Mouse (Mus musculus) hindbrain, embryonic 13.5 days (tissue): ENCODE measurements around the gene Lsamp. TPM values are rescaled to one million over a fixed set of nuclear protein-coding genes. Genes with fewer than 3 reads are reported as not detected.
"Not testable (repeated sequence)": the region's sequence is repeated elsewhere in the genome, so short reads cannot be mapped to it uniquely, and the experiment has no call there.

Experiments used
- ATAC-seq: fragments of 200-750 bp; cut with Nextera tagmentation; 2 replicates; pipeline ENCODE4 v1.8.0; 2017; ENCODE audit warnings: moderate TSS enrichment; ENCODE audit not compliant: low FRiP score
- H3K27ac ChIP-seq: fragments of 300-500 bp; sonication (generic); 2 replicates; pipeline ENCODE4 v1.5.1; 2015; ENCODE audit warnings: inconsistent platforms, mild to moderate bottlenecking, moderate library complexity
- H3K27me3 ChIP-seq: fragments of 300-500 bp; sonication (generic); 2 replicates; pipeline ENCODE4 v1.6.1; 2015; ENCODE audit warnings: mild to moderate bottlenecking, inconsistent platforms
- H3K36me3 ChIP-seq: fragments of 300-500 bp; sonication (generic); 2 replicates; pipeline ENCODE4 v1.6.1; 2015; ENCODE audit warnings: mild to moderate bottlenecking, inconsistent platforms
- H3K4me1 ChIP-seq: fragments of 300-500 bp; sonication (generic); replicated peaks from 2 replicates; pipeline ENCODE4 v1.6.1; 2015; ENCODE audit warnings: inconsistent platforms
- H3K4me2 ChIP-seq: fragments of 300-500 bp; sonication (generic); 2 replicates; pipeline ENCODE4 v1.6.1; 2015; ENCODE audit warnings: inconsistent platforms, mild to moderate bottlenecking, moderate library complexity
- H3K4me3 ChIP-seq: fragments of 300-500 bp; sonication (generic); 2 replicates; pipeline ENCODE4 v1.5.1; 2015; ENCODE audit warnings: mild to moderate bottlenecking, inconsistent platforms
- H3K9ac ChIP-seq: fragments of 300-500 bp; sonication (generic); 2 replicates; pipeline ENCODE4 v1.6.1; 2015; ENCODE audit warnings: mild to moderate bottlenecking, inconsistent platforms
- H3K9me3 ChIP-seq: fragments of 300-500 bp; sonication (generic); 2 replicates; pipeline ENCODE4 v1.6.1; 2016; ENCODE audit warnings: inconsistent platforms
- WGBS: fragments of 180-500 bp; shearing (Covaris S2); methylation state at CpG from one replicate; pipeline ENCODE4 v1.1.7; 2015; 5-methylcytosine and 5-hydroxymethylcytosine counted together
- polyA plus RNA-seq: library from polyadenylated mRNA; unstranded; fragments of >200 nt; fragmentation: Nextera tagmentation; extraction: Ambion mirVana; gene quantifications from 2 replicates; pipeline ENCODE4 v1.2.1, GENCODE M21; 2015

The Lsamp gene
- polyA plus RNA-seq, 1 experiment from 2014 or later, result 59.0 TPM

GRCm38 (mm10) chr16:40549663-40550062 lies 565.5 kb downstream of the Lsamp start:
- 87% methylated on average over 4 of the region's 4 CpGs for WGBS
- H3K27ac ChIP-seq, result no peak overlapping the region
- H3K9me3 ChIP-seq, result no peaks in the 10 kb centered on the region
- ATAC-seq, result no peak
- H3K36me3 ChIP-seq, result no peaks in the 10 kb centered on the region
- H3K4me3 ChIP-seq, result no peak overlapping the region
- no peak overlapping the region for H3K4me2 ChIP-seq
- no peaks in the 10 kb centered on the region for H3K27me3 ChIP-seq
- no peak overlapping the region for H3K9ac ChIP-seq
- 0 out of 2 replicates have a peak, but pooled peaks cover 6% of the 10 kb centered on the region for H3K4me1 ChIP-seq

GRCm38 (mm10) chr16:40555608-40556007 lies 571.4 kb downstream of the Lsamp start:
- Histone ChIP-seq H3K4me2 (no peak overlapping the region), H3K9ac (no peak overlapping the region), H3K27ac (no peak overlapping the region), H3K4me3 (no peak overlapping the region), H3K4me1 (peaks cover 17% of the 10 kb centered on the region), H3K9me3 (no peaks in the 10 kb centered on the region), H3K36me3 (no peaks in the 10 kb centered on the region), H3K27me3 (no peaks in the 10 kb centered on the region)
- ATAC-seq, result no peak
- 91% methylated on average over 1 of the region's 1 CpGs for WGBS

GRCm38 (mm10) chr16:40557680-40558249 lies 573.6 kb downstream of the Lsamp start:
- no peak overlapping the region for H3K9ac ChIP-seq
- ATAC-seq, result 0 out of 2 replicates have a peak, but pooled peaks have one; percentile 46
- H3K27me3 ChIP-seq, result no peaks in the 10 kb centered on the region
- WGBS, result 67% methylated on average over 5 of the region's 5 CpGs
- peaks cover 15% of the 10 kb centered on the region for H3K4me1 ChIP-seq
- no peaks in the 10 kb centered on the region for H3K36me3 ChIP-seq
- H3K27ac ChIP-seq, result no peak overlapping the region
- H3K9me3 ChIP-seq, result no peaks in the 10 kb centered on the region
- no peak overlapping the region for H3K4me2 ChIP-seq
- H3K4me3 ChIP-seq, result no peak overlapping the region

GRCm38 (mm10) chr16:40567431-40567941 lies 583.3 kb downstream of the Lsamp start:
- no peak overlapping the region for H3K4me3 ChIP-seq
- H3K36me3 ChIP-seq, result no peaks in the 10 kb centered on the region
- H3K9me3 ChIP-seq, result no peaks in the 10 kb centered on the region
- WGBS, result 46% methylated on average over 9 of the region's 9 CpGs
- peak; percentile 61; the same call in 1 of the 2 replicates for ATAC-seq
- H3K4me1 ChIP-seq, result peaks cover 7% of the 10 kb centered on the region; the same call in 1 of the 2 replicates
- H3K9ac ChIP-seq, result no peak overlapping the region
- H3K27me3 ChIP-seq, result no peaks in the 10 kb centered on the region
- no peak overlapping the region for H3K27ac ChIP-seq
- peak overlapping the region; percentile 6; the same call in 1 of the 2 replicates for H3K4me2 ChIP-seq

- WGBS, result 82% methylated on average over 12 of the region's 12 CpGs
- H3K4me3 ChIP-seq, result no peak overlapping the region
- H3K9me3 ChIP-seq, result no peaks in the 10 kb centered on the region
- 0 out of 2 replicates have a peak, but pooled peaks have one; percentile 21 for ATAC-seq
- H3K27ac ChIP-seq, result no peak overlapping the region
- no peaks in the 10 kb centered on the region for H3K27me3 ChIP-seq
- no peaks in the 10 kb centered on the region for H3K36me3 ChIP-seq
- H3K4me2 ChIP-seq, result no peak overlapping the region
- peaks cover 6% of the 10 kb centered on the region; the same call in 1 of the 2 replicates for H3K4me1 ChIP-seq
- H3K9ac ChIP-seq, result no peak overlapping the region
Observed at GRCm38 (mm10) chr16:40572085-40572745, 588.1 kb downstream of the Lsamp start.

GRCm38 (mm10) chr16:40582076-40582475 lies 597.9 kb downstream of the Lsamp start:
- H3K27ac ChIP-seq, result no peak overlapping the region
- H3K36me3 ChIP-seq, result no peaks in the 10 kb centered on the region
- no peak for ATAC-seq
- 68% methylated on average over 3 of the region's 3 CpGs for WGBS
- H3K9ac ChIP-seq, result no peak overlapping the region
- no peak overlapping the region for H3K4me3 ChIP-seq
- no peaks in the 10 kb centered on the region for H3K27me3 ChIP-seq
- H3K4me2 ChIP-seq, result no peak overlapping the region
- no peaks in the 10 kb centered on the region for H3K9me3 ChIP-seq
- H3K4me1 ChIP-seq, result 0 out of 2 replicates have a peak, but pooled peaks cover 4% of the 10 kb centered on the region

GRCm38 (mm10) chr16:40593161-40593560 lies 609.0 kb downstream of the Lsamp start:
- H3K36me3 ChIP-seq, result no peaks in the 10 kb centered on the region
- no peak overlapping the region for H3K4me2 ChIP-seq
- ATAC-seq, result no peak
- H3K4me1 ChIP-seq, result no peaks in the 10 kb centered on the region; the same call in 1 of the 2 replicates
- 75% methylated on average over 6 of the region's 6 CpGs for whole genome bisulfite sequencing
- H3K9me3 ChIP-seq, result no peaks in the 10 kb centered on the region
- H3K27ac ChIP-seq, result no peak overlapping the region
- H3K4me3 ChIP-seq, result no peak overlapping the region
- no peak overlapping the region for H3K9ac ChIP-seq
- no peaks in the 10 kb centered on the region for H3K27me3 ChIP-seq

- Histone ChIP-seq H3K4me2 (no peak overlapping the region), H3K27ac (peak overlapping the region; percentile 13; the same call in 1 of the 2 replicates), H3K9me3 (no peaks in the 10 kb centered on the region), H3K4me3 (no peak overlapping the region), H3K9ac (no peak overlapping the region), H3K4me1 (peaks cover 8% of the 10 kb centered on the region), H3K27me3 (no peaks in the 10 kb centered on the region), H3K36me3 (no peaks in the 10 kb centered on the region)
- WGBS, result 38% methylated on average over 4 of the region's 4 CpGs
- ATAC-seq, result peak; percentile 49; the same call in 1 of the 2 replicates
Observed at GRCm38 (mm10) chr16:40601431-40602387, 617.5 kb downstream of the Lsamp start.

GRCm38 (mm10) chr16:40607509-40607908 lies 623.3 kb downstream of the Lsamp start:
- Histone ChIP-seq H3K4me3 (no peak overlapping the region), H3K36me3 (no peaks in the 10 kb centered on the region), H3K27me3 (no peaks in the 10 kb centered on the region), H3K4me1 (no peaks in the 10 kb centered on the region), H3K4me2 (no peak overlapping the region), H3K27ac (no peak overlapping the region), H3K9ac (no peak overlapping the region), H3K9me3 (no peaks in the 10 kb centered on the region)
- WGBS, result 86% methylated on average over 3 of the region's 3 CpGs
- ATAC-seq, result no peak

GRCm38 (mm10) chr16:40616697-40617096 lies 632.5 kb downstream of the Lsamp start:
- H3K4me1 ChIP-seq, H3K9me3 ChIP-seq, H3K9ac ChIP-seq, H3K4me2 ChIP-seq, H3K36me3 ChIP-seq, H3K27ac ChIP-seq, ATAC-seq, H3K4me3 ChIP-seq, H3K27me3 ChIP-seq: not testable (repeated sequence)
- WGBS, result 12% methylated on average over 1 of the region's 1 CpGs

- H3K4me1 ChIP-seq, H3K9me3 ChIP-seq, H3K4me2 ChIP-seq, H3K9ac ChIP-seq, H3K27ac ChIP-seq, ATAC-seq, H3K36me3 ChIP-seq, H3K27me3 ChIP-seq, H3K4me3 ChIP-seq: not testable (repeated sequence)
- WGBS, result 80% methylated on average over 7 of the region's 7 CpGs
Observed at GRCm38 (mm10) chr16:40621086-40621485, 636.9 kb downstream of the Lsamp start.

- H3K9ac ChIP-seq, result no peak overlapping the region
- no peaks in the 10 kb centered on the region for H3K9me3 ChIP-seq
- no peaks in the 10 kb centered on the region for H3K27me3 ChIP-seq
- WGBS, result 71% methylated on average over 5 of the region's 5 CpGs
- no peak overlapping the region for H3K4me3 ChIP-seq
- ATAC-seq, result no peak
- H3K36me3 ChIP-seq, result no peaks in the 10 kb centered on the region
- no peaks in the 10 kb centered on the region for H3K4me1 ChIP-seq
- H3K4me2 ChIP-seq, result no peak overlapping the region
- H3K27ac ChIP-seq, result no peak overlapping the region
Observed at GRCm38 (mm10) chr16:40627159-40627558, 643.0 kb downstream of the Lsamp start.
